Mouse (Mus musculus): ENCODE data around the gene Noxo1. TPM values are rescaled to one million over a fixed set of nuclear protein-coding genes. Genes with fewer than 3 reads are reported as not detected.

Gene Noxo1
- polyA plus RNA-seq, 1 experiment from 2014 or later, result 2.2 TPM

Other genes with a start within 250 kb of the Noxo1 start
- gene E4f1, start 225.9 kb upstream of the Noxo1 start, polyA plus RNA-seq (2014; fragmentation: Nextera tagmentation; extraction: Ambion mirVana), result 8.3 and 16.9 TPM in 2 replicates
- 54.7 and 56.5 TPM in 2 replicates for gene Pgp, start 225.8 kb upstream of the Noxo1 start, polyA plus RNA-seq (2014; fragmentation: Nextera tagmentation; extraction: Ambion mirVana)
- gene Bricd5, start 222.3 kb upstream of the Noxo1 start, polyA plus RNA-seq (2014; fragmentation: Nextera tagmentation; extraction: Ambion mirVana), result 0.38 and 1.3 TPM in 2 replicates
- 31.8 and 37.2 TPM in 2 replicates for gene Mlst8, start 217.2 kb upstream of the Noxo1 start, polyA plus RNA-seq (2014; fragmentation: Nextera tagmentation; extraction: Ambion mirVana)
- 9.1 and 14.6 TPM in 2 replicates for gene Caskin1, start 207.6 kb upstream of the Noxo1 start, polyA plus RNA-seq (2014; fragmentation: Nextera tagmentation; extraction: Ambion mirVana)
- 80.1 and 96.6 TPM in 2 replicates for gene Traf7, start 168.3 kb upstream of the Noxo1 start, polyA plus RNA-seq (2014; fragmentation: Nextera tagmentation; extraction: Ambion mirVana)
- gene Rab26, start 162.0 kb upstream of the Noxo1 start, polyA plus RNA-seq (2014; fragmentation: Nextera tagmentation; extraction: Ambion mirVana), result 4.0 TPM in 2 replicates
- gene Pkd1, start 146.4 kb upstream of the Noxo1 start, polyA plus RNA-seq (2014; fragmentation: Nextera tagmentation; extraction: Ambion mirVana), result 12.9 and 16.7 TPM in 2 replicates
- gene Tsc2, start 63.6 kb upstream of the Noxo1 start, polyA plus RNA-seq (2014; fragmentation: Nextera tagmentation; extraction: Ambion mirVana), result 59.8 and 66.4 TPM in 2 replicates
- 10.0 and 12.3 TPM in 2 replicates for gene Nthl1, start 63.6 kb upstream of the Noxo1 start, polyA plus RNA-seq (2014; fragmentation: Nextera tagmentation; extraction: Ambion mirVana)
- gene Slc9a3r2, start 45.9 kb upstream of the Noxo1 start, polyA plus RNA-seq (2014; fragmentation: Nextera tagmentation; extraction: Ambion mirVana), result 22.4 and 31.3 TPM in 2 replicates
- gene Npw, start 37.8 kb upstream of the Noxo1 start, polyA plus RNA-seq (2014; fragmentation: Nextera tagmentation; extraction: Ambion mirVana), result not detected in 2 replicates
- 14.9 and 19.7 TPM in 2 replicates for gene Zfp598, start 26.5 kb upstream of the Noxo1 start, polyA plus RNA-seq (2014; fragmentation: Nextera tagmentation; extraction: Ambion mirVana)
- 105 and 136 TPM in 2 replicates for gene Syngr3, start 6.3 kb upstream of the Noxo1 start, polyA plus RNA-seq (2014; fragmentation: Nextera tagmentation; extraction: Ambion mirVana)
- 36.5 and 37.7 TPM in 2 replicates for gene Gfer, start 78 bp upstream of the Noxo1 start, polyA plus RNA-seq (2014; fragmentation: Nextera tagmentation; extraction: Ambion mirVana)
- gene Tbl3, start 11.4 kb downstream of the Noxo1 start, polyA plus RNA-seq (2014; fragmentation: Nextera tagmentation; extraction: Ambion mirVana), result 85.3 and 86.1 TPM in 2 replicates
- gene Rnf151, start 21.8 kb downstream of the Noxo1 start, polyA plus RNA-seq (2014; fragmentation: Nextera tagmentation; extraction: Ambion mirVana), result not detected in 2 replicates
- gene Rps2, start 21.9 kb downstream of the Noxo1 start, polyA plus RNA-seq (2014; fragmentation: Nextera tagmentation; extraction: Ambion mirVana), result 888 and 1,063 TPM in 2 replicates
- gene Ndufb10, start 28.2 kb downstream of the Noxo1 start, polyA plus RNA-seq (2014; fragmentation: Nextera tagmentation; extraction: Ambion mirVana), result 301 and 312 TPM in 2 replicates
- gene Rpl3l, start 31.6 kb downstream of the Noxo1 start, polyA plus RNA-seq (2014; fragmentation: Nextera tagmentation; extraction: Ambion mirVana), result not detected in 2 replicates
- gene Msrb1, start 40.4 kb downstream of the Noxo1 start, polyA plus RNA-seq (2014; fragmentation: Nextera tagmentation; extraction: Ambion mirVana), result 25.3 TPM in 2 replicates
- gene Hs3st6, start 56.8 kb downstream of the Noxo1 start, polyA plus RNA-seq (2014; fragmentation: Nextera tagmentation; extraction: Ambion mirVana), result 0.20 TPM in 1 of 2 replicates, not detected in the other
- not detected in 2 replicates for gene Meiob, start 108.1 kb downstream of the Noxo1 start, polyA plus RNA-seq (2014; fragmentation: Nextera tagmentation; extraction: Ambion mirVana)
- gene Hagh, start 143.9 kb downstream of the Noxo1 start, polyA plus RNA-seq (2014; fragmentation: Nextera tagmentation; extraction: Ambion mirVana), result 49.7 and 52.8 TPM in 2 replicates
- gene Fahd1, start 154.1 kb downstream of the Noxo1 start, polyA plus RNA-seq (2014; fragmentation: Nextera tagmentation; extraction: Ambion mirVana), result 18.4 and 19.2 TPM in 2 replicates
- gene Igfals, start 169.8 kb downstream of the Noxo1 start, polyA plus RNA-seq (2014; fragmentation: Nextera tagmentation; extraction: Ambion mirVana), result 0.17 and 0.25 TPM in 2 replicates
- 89.6 and 96.1 TPM in 2 replicates for gene Nubp2, start 190.1 kb downstream of the Noxo1 start, polyA plus RNA-seq (2014; fragmentation: Nextera tagmentation; extraction: Ambion mirVana)
- 78.3 and 85.0 TPM in 2 replicates for gene Spsb3, start 190.4 kb downstream of the Noxo1 start, polyA plus RNA-seq (2014; fragmentation: Nextera tagmentation; extraction: Ambion mirVana)
- 18.2 and 23.3 TPM in 2 replicates for gene Eme2, start 198.9 kb downstream of the Noxo1 start, polyA plus RNA-seq (2014; fragmentation: Nextera tagmentation; extraction: Ambion mirVana)
- gene Mrps34, start 198.9 kb downstream of the Noxo1 start, polyA plus RNA-seq (2014; fragmentation: Nextera tagmentation; extraction: Ambion mirVana), result 73.5 and 78.4 TPM in 2 replicates
- 79.7 and 93.4 TPM in 2 replicates for gene Nme3, start 200.3 kb downstream of the Noxo1 start, polyA plus RNA-seq (2014; fragmentation: Nextera tagmentation; extraction: Ambion mirVana)
- gene Mapk8ip3, start 240.7 kb downstream of the Noxo1 start, polyA plus RNA-seq (2014; fragmentation: Nextera tagmentation; extraction: Ambion mirVana), result 49.9 and 76.1 TPM in 2 replicates

Measured in forebrain, embryonic 14.5 days (tissue).